Mouse (Mus musculus) liver, adult 2 months (tissue): ENCODE measurements around the gene Cdkal1.

Experiments
- CTCF ChIP-seq: fragments of 200-500 bp; IDR thresholded peaks from 2 replicates; pipeline ENCODE4 v1.5.1; 2011; ENCODE audit warnings: low read depth, low read length, control low read depth
- POLR2A ChIP-seq: fragments of 200-500 bp; IDR thresholded peaks from 2 replicates; pipeline ENCODE4 v1.6.1; 2011; ENCODE audit warnings: low read length, control low read depth; ENCODE audit not compliant: insufficient read depth; ENCODE audit errors: extremely low read depth

- TF ChIP-seq POLR2A (no peak), CTCF (no peak)
These were observed 622.8 kb downstream of the Cdkal1 start for GRCm38 (mm10) chr13:29232681-29233080.
